Mouse (Mus musculus): ENCODE results near the gene Jup. TPM values are rescaled to one million over a fixed set of nuclear protein-coding genes. Genes with fewer than 3 reads are reported as not detected.
A peak's percentile ranks its signal among the peaks of the same experiment; 100 is the strongest.
"Not testable (repeated sequence)": the region's sequence is repeated elsewhere in the genome, so short reads cannot be mapped to it uniquely, and the experiment has no call there.

The Jup gene
- polyA plus RNA-seq, 2 experiments from 2014 or later = 0.19 to 1.5 TPM

DNA sequence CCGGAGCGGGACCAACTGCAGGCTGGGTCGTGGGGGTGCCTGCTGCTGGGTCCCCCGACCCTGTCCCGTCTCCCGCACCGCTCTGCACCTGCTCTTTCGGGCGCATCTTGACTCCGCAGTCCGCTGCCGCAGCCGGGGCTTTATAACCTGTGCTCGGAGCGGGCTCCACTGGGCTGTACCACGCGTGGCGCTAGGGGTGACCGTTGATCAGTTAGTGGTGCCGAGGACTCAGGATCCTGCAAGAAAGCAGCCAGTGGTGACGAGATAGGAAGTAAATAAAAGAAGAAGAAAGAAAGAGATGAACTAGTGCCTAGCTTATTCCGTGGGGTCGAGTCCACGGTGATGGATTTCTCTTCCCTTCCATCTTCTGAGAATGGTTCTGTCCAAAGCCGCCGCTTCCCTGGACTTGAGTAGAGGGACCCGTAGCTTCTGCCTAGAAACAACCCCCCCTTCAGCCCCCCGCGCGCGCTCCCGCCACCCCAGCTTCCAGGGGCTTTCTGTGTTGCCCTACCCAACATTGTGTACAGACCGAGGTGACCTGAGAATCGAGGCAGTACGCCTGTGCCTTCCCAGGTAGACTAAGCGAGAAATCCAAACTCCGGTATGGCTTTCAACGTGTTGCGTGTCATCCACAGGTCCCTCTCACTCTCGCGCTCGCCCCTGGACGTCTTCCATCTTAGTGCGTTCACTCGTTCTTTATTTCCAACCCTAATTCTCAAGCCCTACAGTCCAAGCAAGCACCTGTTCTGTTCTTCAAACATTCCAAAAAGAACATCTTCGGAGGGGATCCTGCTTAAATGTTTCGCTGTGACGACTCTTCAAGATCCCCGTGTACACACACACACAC lies 41.4 kb downstream of the Jup start, which contains the start of gene Hap1:
TSS of gene Hap1 (minus strand) at position 157 of the 847 bp plus-strand sequence.
- peak; percentile 50 for ATAC-seq

GRCm38 (mm10) chr11:100355151-100355951 lies 42.2 kb downstream of the Jup start:
- peak; percentile 73 for ATAC-seq

DNA sequence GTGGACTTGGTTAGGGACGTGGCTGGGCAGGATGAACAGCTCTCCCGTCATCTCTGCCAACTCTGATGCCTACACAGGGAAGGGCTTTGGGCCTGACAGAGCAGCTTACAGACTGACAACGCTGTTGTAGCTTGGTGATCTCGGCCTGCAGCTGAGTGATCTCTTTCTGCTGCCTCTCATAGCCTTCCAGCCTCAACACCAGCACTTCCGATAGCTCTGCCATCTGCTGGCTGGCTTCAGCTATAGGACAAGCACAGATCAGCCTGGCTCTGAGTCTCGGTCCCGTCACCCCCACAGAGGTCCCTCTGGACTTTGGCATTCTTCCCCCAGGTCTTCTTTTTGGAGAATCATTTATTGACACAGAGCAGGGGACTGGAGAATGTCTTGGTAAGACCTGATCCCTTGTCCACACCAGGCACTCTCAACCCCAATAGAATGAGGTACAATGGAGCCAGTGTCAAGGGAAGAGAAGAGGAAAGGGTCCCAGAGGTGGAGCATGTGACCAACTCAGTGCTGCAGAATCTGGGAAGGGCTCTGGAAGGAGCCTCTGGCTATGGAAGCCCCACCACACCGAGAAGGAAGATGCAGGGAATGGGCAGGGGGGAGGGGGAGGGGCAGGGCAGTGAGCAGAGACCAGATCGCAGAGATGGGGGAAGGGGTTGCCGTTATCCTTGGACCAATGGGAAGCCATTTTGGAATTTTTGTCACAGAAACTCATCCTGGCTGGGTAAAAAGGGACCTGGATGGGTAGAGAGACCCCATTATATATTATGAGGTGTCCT lies 45.3 kb downstream of the Jup start:
- ATAC-seq = no peak

DNA sequence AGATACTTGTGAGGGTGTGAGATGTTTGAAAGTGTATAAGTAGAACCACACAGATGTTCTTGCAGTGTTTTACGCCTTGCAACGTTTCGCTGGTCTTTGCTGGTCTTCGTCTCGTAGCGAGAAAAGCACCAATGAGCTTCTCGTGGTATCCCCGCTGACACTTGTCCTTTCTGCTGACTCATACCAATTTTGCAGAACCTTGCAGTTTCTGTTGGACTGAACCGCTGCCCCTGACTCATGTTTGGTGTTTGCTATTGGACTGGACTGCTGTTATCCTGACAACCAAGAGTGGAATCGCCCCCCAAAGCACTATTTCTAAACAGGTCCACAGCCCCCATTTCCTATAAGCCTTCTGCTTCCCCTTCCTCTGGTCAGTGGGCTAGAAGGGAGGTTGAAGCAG lies 53.3 kb downstream of the Jup start:
- no peak for ATAC-seq

DNA sequence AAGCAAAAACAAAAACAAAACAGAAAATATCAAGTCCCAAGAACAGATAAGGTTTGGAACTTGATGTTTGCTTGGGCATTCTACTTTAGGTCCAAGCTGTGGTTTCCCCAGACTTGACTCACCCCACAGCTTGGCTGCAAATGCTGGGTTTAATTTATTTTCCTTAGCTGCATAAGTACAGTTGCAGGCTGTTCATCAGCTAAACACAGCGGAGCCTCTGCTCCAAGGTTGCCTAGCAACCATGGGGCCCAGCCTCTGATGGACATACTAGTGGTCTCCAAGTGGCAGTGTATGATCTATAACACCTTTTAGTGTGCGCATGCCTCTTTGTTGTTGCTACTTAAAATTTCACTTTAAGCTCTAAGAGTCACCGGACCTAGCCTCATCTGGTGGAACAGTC lies 61.8 kb downstream of the Jup start:
- no peak for ATAC-seq

DNA sequence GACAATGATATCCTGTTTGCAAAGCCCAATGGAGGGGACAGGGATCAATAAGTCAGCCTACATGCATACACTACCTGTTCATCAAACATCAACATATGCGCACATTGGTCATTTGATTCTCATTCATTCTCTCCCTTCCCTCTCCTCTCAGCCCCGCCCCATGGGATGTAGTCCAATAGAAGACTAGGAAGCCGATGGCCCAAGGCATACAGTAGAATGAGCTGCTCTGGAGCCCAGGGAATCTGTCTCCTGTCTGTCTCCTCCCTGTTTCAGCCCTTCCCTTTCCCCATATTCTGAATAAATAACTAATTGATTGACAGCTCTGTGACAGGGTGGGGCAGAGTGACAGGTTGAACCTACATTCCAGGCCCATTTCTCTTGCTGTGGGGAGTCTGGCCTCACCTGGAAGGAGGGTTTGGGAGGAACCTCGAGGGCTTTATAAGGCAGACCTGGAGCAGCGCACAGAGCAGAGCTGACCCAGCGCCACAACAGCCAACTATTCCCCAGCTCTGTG lies 63.6 kb downstream of the Jup start, which contains the start of gene Gast:
TSS of gene Gast (plus strand) at position 464 of the 514 bp plus-strand sequence.
- no peak for ATAC-seq

DNA sequence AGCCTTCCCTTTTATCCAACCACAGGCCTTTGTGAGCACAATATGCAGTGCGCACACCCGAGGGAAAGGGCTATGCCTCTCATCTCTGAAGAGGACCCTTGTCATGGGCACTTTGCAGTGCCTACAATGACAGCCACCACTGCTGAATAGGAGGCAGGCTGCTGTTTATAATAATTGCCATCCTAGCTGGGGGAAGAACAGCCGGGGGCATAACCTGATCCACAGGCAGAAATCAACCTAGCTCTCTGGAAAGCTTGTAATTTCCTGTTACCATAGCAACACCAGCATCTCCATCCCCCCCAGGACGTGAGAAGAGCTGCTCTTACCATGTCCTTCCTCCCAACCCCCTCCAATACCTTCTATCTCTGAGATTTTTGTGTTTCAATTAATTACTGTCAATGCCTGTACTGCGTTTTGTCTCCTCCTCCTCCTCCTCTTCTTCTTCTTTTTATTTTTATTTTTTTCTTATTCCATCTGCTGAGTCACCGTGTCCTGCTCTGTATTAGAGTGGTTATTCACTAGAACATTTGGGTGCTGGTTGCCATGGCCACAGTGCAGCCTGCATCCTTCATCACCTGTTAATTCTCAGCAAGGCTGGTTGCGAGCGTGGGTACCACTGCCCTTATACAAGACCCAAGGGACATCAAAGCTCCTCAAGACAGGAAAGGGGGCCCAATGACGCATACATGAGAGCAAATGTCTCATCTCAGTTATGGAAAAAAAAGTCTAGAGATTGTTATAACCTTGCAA lies 64.6 kb downstream of the Jup start:
- ATAC-seq = no peak

- not testable (repeated sequence) for ATAC-seq
Measured at GRCm38 (mm10) chr11:100330816-100331375, 66.7 kb downstream of the Jup start.

DNA sequence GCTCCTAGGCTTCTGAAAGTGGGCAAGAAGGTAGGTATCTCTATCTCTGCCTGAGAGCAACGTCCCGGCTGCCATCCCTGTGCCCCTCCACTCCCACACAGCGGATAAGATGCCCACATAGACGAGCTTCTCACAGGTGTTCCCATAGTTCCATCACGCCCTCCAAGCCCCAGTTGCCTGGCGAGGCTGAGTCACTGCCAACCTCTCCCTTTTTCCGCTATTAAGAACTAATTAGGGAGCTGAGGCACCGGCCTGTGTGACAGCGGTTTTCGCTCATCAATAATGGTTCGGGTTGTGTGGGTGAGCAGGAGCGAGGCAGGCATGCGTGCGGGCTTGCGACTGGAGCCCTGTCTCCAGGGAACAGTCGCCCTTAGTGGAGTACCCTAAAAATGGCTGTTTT lies 67.3 kb downstream of the Jup start:
- no peak for ATAC-seq

GRCm38 (mm10) chr11:100327761-100328160 lies 69.8 kb downstream of the Jup start:
- ATAC-seq = no peak

GRCm38 (mm10) chr11:100327316-100327715 lies 70.2 kb downstream of the Jup start:
- ATAC-seq = no peak

DNA sequence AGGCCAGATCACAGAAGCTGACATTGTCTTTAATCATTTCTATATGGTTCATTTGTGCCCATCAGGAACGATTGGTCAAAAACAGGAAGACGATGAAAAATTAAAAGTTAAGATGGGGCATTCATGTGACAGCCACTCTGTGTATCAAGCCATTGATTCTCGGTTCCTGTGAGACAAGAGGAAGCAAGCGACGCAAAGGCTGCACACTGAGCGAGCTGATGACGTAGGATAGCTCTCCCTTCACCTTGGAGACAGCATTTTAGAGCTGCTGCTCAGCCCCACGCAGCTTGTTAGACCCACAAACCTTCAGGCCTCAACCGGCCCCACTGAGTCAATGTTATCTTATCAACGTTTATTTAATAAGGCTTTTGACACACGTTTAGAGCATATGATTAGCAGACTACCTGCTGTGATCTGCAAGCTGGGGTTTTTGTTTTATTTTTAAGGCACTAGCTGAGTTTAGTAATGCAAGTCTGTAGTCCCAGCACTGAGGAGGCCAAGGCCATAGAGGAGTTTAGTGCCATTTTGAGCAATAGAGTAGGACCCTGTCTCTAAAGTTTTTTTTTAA lies 72.4 kb downstream of the Jup start:
- ATAC-seq = no peak

DNA sequence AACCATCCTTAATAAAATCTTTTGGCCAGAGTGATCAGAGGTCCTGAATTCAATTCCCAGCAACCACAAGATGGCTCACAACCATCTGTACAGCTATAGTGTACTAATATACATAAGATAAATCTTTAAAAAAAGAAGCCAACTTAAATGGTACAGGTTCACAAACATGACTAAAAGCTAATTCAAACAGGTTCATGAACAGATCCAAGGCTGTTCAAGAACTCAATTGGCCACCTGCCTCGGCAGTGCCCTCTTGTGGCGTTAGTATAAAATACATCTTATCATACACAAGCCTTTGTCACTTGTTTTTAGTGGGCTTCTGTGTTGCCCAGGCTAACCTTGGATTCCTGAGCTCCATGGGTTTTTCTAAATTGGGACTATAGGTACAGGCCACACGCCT lies 74.0 kb downstream of the Jup start:
- ATAC-seq = peak; percentile 7

DNA sequence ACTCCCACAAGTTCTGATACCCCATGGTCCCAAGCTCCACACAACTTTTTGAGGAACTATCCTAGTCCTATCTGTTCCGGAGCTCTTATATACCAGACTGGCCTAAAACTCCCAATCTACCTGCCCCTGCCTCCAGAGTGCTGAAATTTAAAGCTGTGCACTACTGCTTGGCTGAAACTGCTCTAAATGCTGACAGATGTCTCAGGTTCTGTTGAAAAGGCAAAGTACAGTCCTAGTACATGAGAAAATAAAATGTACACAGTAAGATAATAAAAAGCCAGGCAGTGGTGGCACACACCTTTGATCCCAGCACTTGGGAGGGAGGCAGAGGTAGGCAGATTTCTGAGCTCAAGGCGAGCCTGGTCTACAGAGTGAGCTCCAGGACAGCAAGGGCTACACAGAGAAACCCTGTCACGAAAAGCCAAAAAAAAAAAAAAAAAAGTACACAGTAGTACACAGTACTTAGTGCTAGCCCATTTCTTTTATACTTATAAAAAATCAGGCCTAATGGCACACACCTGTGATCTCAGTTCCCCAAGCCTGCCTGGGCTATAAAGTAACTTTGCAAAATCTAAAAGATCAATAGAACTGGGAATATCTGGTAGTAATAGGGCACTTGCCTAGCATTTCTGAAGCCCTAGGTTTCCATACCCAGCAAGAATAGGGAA lies 74.8 kb downstream of the Jup start:
- no peak for ATAC-seq

DNA sequence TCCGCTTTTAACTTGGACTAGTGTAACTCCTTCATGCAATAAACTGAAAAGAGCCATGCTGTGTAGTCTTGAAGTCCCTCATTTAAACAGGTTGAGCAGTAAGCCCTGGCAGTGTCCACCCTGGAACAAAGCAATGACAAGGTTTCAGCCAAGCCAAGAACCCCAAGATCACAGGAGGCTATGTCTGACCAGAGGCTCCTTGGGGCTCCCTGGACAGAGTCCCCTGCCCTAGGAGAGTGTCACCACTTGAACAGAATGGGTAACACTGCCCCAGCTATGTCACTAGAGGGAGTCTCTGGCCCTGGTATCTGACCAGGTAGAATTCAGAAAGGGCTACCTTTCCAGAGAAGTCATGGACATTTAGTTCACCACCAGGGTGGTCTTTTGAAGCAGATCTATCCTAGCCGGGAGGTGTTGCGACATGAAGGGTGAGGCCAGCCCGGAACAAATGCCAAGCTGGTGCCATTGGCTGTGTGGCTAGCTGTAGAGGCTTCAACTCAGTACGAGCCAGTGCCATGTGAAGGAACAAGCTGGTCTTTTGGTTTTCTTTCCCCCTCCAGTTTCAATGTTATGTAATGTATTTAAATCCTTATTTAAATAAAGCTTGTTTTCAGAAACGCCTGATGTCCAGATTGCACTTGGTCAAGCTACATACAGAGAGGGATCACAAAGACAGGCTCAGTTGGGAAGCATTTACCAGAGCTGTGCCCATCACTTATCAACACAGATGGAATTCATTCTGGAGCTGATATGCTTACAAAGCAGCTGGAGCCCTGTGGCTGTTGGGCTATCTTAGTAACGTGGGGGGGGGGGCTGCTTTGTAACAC lies 75.9 kb downstream of the Jup start:
- not testable (repeated sequence) for ATAC-seq

- ATAC-seq = not testable (repeated sequence)
Measured at GRCm38 (mm10) chr11:100320701-100321410, 76.7 kb downstream of the Jup start.

- peak; percentile 79 for ATAC-seq
Measured at GRCm38 (mm10) chr11:100320172-100320630, 77.4 kb downstream of the Jup start.

DNA sequence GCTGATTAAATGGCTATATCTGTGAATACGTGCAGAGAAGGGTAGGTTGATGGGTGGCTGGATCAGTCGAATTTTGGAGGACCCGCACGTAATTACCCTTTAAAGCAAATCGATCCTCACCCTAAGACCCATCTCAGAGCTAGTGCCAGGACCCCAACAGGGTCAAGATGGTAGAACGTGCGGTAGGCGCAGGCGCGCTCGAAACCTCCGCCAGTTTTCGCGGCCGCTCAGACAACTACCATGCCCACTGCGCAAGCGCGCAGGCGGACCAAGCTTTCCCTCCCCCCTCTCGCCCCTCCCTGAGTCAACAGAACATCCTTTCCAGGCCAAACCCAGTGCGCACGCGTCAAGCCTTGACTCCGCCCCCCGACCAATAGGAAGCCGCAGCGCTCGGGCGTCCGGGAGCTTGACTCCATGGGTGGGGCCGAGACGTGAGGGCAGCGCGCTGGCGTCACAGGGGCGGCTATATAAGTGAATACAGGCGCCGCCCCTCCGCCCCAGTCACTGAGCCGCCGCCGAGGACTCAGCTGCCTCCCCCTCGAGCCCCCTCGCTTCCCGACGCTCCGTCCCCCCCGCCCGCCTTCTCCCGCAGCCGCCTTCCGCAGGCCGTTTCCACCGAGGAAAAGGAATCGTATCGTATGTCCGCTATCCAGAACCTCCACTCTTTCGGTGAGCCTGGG lies 77.9 kb downstream of the Jup start, which contains the start of gene Eif1:
TSS of gene Eif1 (plus strand) at position 394 of the 680 bp plus-strand sequence.
- peak; percentile 62 for ATAC-seq

Measured in activated CD4-positive, CD25-positive, alpha-beta regulatory T cell, adult 4 months (primary cell).